Mouse (Mus musculus): ENCODE results near the gene Cdh1. TPM values are rescaled to one million over a fixed set of nuclear protein-coding genes. Genes with fewer than 3 reads are reported as not detected.

The Cdh1 gene
- 1 to 10 TPM in 1 of 2 experiments, under 1 TPM in 1; 0.74 to 2.3 TPM for polyA plus RNA-seq (2017; shearing (Covaris generic))

GRCm38 (mm10) chr8:106603131-106603819 lies at the start of gene Cdh1:
Gene Cdh1 (plus strand): TSS chr8:106603351.

GRCm38 (mm10) chr8:106573168-106573567 lies 30.0 kb upstream of the Cdh1 start, which contains the start of gene Gm10073:
Gene Gm10073 (minus strand): TSS chr8:106573461.

GRCm38 (mm10) chr8:106682971-106683668 lies 80.0 kb downstream of the Cdh1 start, which contains the start of gene Tango6:
Gene Tango6 (plus strand): TSS chr8:106683068.

Other genes with a start within 250 kb of the Cdh1 start
- 1 to 10 TPM; 6.1 to 6.5 TPM for gene Zfp90, start 188.0 kb upstream of the Cdh1 start, polyA plus RNA-seq (2017; shearing (Covaris generic))
- gene 6030452D12Rik, start 102.8 kb upstream of the Cdh1 start, polyA plus RNA-seq (2017; shearing (Covaris generic)): under 1 TPM in 1 of 2 experiments, not detected in 1; 0.72 TPM
- under 1 TPM in 1 of 2 experiments, not detected in 1; 0.32 TPM for gene Cdh3, start 92.5 kb upstream of the Cdh1 start, polyA plus RNA-seq (2017; shearing (Covaris generic))
- 1 to 10 TPM; 7.8 to 8.5 TPM for gene Gm10073, start 29.9 kb upstream of the Cdh1 start, polyA plus RNA-seq (2017; shearing (Covaris generic))
- 10 to 100 TPM in 1 of 2 experiments, 1 to 10 TPM in 1; 8.1 to 15.9 TPM for gene Tango6, start 79.7 kb downstream of the Cdh1 start, polyA plus RNA-seq (2017; shearing (Covaris generic))

All from inflammation-experienced regulatory T-cells (primary cell).